Mouse (Mus musculus) c-Kit-positive CD71-positive TER-119-positive erythroid progenitor cells, embryonic 14.5 days (primary cell): ENCODE measurements at regions not wholly inside any gene's neighbourhood (a gene's known extent, or its start where the extent isn't known, plus 50 kb on each side); places are given as distances from the start of the nearest gene placed in this dataset.

ENCODE experiments used
- DNase-seq: peaks from one replicate; pipeline ENCODE4 v3.0.0-alpha.2; 2013; ENCODE audit warnings: low spot score

DNA sequence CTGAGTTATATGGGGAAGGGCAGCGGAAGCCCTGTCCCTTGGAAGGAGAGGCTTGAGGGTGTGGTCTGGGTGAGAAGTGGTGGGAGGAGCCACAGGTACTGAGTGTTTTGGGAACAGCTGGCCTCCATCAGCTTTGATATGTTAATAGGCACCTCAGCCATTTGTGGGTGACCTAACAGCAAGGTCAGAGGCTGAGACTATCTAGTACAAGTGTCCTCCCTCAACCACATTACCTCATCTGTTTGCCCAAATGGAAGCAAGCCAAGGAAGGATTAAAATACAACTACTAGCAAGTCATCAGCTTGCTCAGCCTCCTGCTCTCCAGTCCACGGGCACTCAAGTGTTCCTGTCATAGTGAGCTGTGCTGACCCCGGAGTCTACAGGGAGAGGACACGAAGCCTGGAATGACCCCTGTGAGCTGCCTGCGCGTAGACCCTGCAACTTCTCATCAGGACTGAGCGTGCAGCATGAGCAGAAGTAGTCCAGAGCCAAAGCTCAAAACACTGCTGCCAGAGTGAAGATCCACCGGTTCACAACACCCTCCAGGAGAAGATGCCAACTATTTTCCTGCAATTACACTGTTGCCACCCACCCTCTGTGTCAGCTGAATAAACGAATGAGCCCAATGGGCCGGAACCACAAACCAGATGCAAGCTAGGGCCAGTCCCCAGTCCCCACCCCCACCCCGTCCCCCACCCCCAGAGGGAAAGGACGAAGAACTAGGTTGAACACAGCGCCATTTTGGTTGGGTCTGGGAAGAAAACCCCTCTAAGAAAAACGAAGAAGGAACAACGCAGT lies 239.6 kb downstream of the Qk start:
- DNase-seq, result no peak

DNA sequence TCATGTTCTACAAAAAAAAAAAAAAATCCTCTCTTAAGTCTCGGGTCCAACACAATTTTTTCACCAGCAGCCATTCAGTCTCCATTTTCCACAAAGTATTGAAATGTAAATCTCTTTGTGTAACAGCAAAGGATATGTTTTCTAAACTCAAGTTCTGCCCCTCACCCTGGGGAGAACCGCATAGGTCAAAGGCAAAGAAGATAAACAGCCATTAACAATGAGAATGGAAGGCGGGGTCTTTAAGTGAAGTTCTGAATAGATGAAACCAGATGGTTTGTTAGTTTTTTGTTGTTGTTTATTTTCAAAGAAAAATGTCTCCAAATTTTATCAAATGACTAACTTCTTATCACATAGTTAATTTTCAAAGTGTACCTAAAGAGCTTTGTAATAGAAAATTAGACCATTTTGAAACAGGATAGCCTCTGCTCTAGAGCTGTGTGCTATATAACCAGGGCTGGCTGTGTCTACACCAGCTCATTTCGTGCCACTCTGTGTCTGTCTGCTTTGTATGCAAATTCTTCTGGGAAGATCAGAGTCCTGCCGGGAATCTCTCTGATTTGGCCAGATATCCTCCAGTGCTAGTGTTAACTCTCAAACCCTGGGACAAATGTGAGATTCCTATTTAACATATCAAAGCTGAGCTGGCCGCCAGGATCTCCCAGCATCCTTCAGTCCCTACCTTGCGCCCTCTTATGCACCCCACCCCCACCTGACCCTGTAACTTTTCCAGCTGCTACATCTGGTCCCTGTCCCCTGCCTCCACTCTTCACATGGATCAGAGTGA lies 240.9 kb downstream of the Qk start:
- DNase-seq, result no peak

DNA sequence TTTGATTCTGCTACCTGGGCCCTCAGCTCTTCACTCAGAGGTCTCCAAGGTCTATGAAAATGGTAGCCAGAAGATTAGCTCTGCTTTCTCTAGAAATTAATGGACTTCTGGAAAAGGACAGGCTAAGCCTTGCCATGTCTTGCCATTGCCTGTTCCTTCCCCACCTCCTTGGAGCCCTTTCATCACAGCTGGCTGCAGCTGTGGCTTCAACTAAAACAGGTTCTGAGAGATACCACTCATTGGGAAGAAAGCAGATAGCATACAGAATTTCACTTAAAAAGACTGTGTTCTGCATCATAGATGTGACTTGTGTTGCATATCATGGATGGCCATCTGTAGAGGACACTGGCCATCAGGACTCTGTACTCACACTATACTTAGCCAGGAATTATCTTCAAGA lies 246.4 kb downstream of the Qk start:
- DNase-seq, result no peak

DNA sequence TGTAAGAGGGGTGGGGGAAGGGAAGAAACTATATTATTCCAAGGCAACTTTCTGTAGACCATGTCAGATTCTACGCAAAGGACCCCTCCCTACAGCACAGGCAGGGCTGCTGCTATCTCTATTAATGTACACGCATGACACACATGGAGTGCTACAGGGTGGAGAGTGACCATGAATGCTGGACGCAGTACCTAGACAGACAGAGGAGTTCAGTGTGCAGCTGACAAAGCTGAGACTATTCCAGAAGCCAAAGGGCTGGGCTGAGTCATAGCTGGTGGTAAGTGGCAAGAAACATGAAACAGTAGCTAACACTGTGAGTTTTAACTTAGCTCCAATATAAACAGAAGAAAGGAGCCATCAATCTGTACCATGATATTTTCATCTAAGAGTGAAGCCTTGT lies 250.4 kb downstream of the Qk start:
- no peak for DNase-seq

DNA sequence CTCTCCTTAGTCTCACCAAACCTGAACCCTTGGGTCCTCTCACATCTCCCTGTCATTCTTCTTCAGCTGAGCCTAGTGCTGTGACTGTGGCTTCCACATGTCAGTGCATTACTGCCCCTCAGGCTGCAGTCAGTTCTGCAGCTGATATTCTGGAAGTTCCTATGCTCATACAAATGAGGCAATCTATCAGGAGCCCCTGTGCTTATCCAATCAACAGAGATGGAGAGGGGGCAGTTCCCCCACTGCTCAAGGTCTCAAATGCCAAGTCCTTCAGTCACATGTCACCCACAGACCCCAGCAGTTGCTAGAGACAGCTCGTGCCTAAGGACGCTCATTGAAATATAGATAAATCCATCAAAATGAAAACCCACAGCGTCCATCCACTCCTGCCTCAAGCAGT lies 254.5 kb downstream of the Qk start:
- no peak for DNase-seq

DNA sequence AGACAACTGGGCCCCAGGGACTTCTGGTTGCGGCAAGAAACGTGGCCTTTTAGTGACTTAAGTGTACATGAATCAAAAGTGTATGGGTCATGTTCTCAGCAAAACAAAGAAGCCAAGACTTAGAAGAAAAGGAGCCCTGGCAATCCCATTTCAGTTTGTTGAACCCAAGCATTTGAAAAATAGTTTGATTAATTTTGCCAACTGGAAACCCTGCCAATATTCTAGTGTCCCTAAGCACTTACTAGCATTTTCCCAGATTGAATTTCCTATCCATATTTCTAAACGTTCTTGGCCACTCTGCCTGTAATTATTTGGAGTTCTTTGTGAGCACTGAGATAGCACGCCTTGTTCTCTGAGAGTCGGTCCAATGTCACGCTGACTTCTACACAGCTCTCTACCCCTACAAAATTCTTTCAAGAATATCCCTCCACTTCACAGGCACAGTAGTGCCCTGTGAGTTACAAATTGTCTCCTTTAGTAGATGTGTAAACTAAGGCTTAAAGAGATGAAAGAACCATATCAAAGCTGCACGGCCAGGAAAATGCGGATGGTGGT lies 257.0 kb downstream of the Qk start:
- no peak for DNase-seq

DNA sequence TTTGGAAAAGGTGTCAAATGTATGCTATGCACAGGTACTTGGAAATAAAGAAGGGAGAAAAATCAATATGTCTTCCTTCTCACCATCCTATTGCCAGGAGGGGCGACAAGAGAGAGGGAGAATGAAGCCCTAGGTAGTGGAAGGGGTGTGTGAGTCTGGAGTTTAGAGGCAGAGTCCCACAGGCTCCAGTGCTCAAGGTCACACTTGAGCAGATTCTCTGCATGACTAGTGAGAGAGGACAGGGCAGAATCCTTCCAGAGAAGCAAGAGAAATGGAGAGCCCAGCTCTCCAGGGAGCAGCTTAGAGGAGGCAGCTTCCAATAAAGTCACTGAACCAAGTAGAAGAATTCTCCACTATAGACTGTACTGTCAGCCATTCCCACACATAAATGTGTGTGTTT lies 261.9 kb downstream of the Qk start:
- no peak for DNase-seq

DNA sequence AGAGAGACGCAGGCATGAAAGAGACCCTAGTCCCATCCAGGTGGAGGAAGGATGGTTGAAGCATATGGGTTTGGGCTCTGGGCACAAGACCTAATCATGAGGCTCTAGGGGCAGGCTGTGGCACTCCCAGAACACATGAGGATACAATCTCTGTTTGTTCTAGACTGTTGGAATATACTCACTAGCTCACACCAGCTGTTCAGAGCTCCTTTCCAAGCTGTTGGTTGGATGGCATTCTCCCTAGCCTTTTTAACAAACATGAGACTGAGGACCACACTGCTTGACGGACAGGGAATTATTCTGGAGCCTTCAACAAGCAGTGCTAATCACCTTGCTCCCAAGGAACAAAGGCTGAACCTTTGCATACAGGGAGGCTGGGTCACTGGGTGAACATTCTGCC lies 263.6 kb downstream of the Qk start:
- no peak for DNase-seq

DNA sequence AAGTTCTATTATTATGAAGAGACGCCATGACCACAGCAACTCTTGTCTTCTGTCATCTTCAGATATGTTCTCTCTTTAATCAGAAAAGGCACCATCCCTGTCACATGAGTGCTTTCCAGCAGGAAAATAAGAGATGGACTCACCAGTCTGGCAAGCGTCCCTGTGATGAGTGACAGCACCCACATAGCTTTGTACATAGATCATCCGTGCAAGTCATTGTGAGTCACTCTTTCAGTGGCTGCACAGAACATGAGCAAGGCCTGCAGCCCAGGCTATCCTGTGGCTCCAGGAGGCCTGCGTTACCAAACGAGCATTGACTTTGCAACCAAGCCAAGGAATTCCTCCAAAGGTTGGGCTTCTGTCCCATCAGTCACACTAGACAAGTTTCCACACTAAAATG lies 265.3 kb downstream of the Qk start:
- DNase-seq, result no peak

DNA sequence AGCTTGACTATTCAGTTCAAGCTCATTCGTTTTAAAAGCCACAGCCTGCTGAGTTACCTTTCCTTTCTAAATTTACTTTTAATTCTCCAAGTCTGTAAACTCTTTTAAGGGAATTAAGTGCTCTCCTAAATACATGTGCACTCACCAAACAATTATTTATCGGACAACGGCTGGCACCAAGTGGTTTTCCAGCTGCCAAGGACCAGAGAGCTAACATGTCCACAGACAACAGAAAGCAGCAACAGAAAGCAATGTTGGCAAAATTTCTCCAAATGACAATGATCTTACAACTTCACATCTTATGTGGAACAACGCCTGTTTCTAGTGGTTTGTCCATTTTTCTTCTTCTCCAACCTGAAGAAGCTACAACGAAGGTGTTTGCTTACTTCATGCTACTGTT lies 275.3 kb downstream of the Qk start:
- DNase-seq, result no peak

DNA sequence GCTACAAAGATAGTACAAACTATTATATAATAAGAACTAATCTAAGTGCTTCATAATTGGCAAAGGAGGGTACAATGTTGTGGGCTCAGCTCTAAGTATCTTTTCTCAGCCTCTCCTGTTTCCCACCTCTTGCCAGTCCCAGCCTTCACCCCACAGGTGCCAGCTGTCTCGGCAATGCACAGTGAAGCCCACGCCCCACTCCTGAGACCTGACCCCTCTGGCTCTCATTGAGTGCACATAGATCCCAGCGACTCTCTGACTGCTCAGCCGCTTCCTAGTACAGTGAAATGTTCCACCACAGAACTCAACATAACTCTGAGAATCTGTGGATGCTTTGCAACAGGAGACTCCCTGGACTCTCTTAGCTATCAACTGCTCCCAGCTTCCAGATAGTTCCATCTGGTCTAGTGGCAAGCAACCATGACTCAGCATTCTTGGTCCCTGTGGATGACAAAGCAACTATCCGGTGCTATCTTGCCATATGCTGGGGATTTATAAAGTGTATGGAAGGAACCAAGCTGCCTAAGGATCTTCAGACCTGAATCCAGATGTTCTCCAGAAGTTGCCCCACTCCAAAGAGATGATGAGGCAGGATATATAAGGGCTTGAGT lies 277.5 kb downstream of the Qk start:
- DNase-seq, result peak; percentile 40

DNA sequence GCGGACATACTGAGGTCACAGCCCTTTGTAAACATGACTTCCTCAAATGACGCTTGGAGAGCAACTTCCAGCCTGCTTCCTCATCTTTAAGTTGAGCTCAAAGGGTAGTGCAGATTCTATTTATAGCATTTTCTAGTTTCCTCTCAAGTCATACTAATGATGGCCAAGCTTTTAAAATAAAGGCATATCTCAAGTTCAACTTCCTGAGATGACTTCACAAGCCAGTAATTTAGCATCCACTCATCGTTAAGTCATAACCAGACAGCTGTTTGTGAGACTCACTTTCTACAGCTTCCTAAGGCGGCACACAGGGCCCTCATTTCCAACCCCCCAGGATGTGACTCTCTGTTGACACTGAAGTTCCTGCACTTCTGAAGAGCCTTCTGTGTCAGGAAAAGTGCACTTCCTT lies 278.7 kb downstream of the Qk start:
- no peak for DNase-seq

DNA sequence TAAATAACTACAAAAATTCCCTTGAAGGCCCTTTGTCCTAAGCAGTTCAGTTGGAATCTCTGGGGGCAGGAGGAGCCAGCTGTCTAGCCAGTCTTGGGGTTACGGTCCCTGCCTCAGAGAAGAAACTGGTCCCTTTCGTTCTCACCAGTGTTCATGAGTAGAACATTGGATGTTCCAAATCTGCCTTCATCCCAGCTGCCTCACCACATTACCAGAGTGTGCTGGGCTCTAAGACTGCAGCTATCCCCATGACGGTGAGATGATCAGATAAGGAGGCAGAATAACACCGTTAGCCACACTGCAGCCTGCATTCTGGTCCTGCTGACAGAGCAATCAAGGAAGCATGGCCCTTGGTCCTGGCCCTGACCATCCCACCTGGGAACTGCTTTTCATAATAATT lies 279.3 kb downstream of the Qk start:
- no peak for DNase-seq

DNA sequence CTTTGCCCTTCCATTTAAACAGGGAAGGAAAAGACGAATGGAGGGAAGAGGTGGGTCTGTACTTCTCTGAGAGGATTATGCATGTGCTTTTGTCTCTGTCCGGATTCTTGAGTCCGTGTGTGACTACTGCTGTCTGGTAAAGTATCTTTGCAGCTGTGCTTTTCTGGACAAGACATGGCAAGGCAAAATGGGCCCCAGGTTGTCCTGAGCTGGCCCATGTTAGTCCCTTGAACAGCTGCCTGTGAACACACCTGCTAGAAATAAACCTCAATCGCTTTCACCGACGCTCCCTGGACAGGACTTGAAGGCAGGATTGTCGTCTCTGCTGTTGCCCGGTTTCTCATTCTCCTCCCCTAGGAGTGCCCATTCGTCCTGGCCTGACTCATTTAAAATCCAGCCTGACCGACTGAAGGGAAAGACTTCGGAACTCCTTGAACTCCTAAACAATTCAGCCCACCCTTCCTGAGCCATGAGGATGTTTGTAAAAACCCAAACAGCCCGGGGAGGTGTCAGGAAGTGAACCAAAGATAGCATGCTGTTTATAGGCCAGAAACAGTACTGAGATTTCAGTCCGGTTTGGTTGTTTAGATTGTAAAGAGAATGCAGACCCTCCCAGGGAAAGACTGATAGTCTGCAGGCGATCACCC lies 281.7 kb downstream of the Qk start:
- DNase-seq, result no peak

DNA sequence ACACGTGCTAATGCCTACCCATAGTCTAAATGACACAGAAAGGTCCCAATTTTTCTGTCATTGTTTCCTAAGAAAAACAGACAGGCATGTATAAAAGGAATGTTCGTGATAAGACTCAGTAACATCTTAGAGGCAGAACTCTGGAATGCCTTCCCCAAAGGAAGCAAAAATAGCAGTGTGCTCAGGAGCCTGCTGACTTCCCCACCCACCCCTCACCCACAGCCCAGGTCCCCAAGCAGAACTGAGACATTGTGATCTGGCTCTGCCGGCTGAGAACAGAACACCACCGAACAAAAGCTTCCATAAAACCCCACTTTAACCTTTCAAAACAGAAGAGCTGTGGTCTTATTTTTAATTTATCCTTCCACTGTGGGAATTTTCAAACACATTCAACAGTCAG lies 286.1 kb downstream of the Qk start:
- no peak for DNase-seq

DNA sequence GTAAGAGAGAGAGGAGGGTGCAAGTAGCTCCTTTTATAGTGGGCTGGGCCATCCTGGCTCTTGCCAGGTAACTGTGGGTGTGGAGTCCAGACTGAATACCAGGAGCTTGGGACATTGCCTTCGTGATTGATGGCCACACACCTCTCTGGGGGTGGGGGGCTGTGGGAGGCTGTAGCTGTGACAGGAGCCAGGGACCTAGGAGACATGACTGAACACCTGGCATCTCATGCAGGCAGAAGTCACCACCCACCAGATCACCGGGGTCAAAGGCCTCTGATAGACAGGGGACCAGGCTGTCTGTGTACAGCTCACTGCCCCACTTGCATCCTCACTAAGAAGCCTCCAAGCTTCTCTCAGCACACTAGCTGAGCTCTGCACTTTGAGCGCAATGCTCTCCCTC lies 288.6 kb downstream of the Qk start:
- DNase-seq, result no peak

DNA sequence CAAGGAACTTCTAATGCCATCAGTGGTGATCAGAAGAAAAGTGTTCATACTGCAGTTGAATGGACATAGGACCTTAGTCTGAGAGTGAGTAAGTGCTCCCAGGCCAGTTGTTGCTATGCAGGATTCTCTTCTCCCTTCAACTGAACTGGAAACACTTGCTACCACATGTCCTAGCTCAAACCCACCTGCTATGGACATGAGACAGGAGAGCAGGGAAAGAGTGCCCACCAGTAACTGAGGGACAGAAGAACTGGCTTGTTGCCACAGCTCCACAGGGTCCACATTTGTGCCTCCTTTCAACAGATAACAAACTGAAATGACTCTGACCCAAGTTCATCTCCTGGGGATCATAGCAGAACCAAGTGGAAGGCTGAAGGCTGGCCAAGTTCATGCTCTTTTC lies 292.9 kb downstream of the Qk start:
- no peak for DNase-seq

DNA sequence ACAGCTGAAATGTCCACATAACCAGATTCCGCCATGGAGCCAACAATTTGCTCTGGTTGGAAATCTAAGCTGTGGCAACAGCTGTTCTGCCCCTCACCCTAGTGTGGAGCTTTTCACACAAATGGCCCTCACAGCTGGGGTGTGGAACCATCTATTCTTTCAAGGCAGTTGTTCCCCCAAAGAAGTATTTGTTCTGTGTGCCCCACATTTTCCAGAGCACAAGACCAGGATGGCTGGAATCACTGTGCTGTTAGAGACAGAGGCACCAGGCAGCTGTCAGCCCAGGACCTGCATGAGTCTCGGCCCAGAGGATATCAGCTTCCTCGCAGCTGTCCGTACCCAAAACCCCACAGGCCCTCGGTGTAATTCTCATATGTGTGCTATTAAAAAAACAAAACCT lies 294.4 kb downstream of the Qk start:
- DNase-seq, result no peak

DNA sequence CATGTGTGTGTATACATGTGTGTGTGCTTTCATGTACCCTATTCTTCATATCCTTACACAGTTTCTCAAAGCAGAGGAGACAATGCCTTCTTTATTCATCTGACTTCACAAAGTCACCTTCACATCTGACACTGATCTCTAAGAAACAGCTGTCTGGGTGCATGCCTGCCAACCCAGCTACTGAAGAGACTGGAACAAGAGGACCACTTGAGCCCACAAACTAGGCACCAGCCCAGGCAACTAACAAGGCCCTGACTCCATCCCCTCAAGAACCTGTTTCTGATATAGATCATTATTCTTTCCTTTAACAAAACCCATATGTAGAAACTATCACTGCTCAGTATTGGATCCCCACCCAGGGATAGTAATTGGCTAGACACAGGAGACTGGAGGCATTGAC lies 295.3 kb downstream of the Qk start:
- no peak for DNase-seq

DNA sequence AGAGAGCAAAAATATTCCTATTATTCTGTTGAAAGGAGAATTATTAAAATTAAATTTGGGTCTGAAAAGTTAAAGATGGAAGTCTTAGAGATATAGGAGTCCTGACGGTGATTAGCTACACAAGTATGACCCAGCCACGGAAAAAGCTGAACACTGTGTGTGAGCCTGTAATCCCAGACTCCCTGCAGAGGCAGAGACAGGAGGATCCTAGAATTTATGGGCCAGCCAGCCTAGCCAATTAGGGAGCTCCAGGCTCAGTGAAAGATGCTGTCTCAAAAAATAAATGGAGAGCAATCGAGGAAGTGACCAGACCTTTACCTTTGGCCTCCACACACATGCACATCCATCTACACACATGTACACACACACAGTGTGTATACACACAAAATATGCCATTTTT lies 307.5 kb downstream of the Qk start:
- no peak for DNase-seq

DNA sequence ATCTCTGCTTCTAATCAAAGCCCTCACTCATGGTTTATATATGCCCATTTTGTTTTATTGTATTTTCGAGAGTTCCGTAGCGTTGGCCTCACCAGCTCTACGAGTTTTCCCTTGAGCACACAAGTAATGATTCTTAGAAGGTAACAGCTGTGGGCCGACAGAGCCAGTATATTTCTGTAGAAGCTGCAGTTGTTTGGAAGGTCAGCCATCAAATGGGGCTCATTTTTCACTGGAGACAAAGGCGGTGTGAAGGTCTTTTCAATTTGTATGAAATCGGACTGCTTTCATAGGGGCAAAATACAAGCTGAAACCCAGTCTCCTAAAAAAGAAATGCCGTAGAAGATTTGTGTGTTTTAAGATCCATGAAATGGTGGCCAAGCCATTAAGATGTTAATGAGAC lies 307.9 kb downstream of the Qk start:
- no peak for DNase-seq

DNA sequence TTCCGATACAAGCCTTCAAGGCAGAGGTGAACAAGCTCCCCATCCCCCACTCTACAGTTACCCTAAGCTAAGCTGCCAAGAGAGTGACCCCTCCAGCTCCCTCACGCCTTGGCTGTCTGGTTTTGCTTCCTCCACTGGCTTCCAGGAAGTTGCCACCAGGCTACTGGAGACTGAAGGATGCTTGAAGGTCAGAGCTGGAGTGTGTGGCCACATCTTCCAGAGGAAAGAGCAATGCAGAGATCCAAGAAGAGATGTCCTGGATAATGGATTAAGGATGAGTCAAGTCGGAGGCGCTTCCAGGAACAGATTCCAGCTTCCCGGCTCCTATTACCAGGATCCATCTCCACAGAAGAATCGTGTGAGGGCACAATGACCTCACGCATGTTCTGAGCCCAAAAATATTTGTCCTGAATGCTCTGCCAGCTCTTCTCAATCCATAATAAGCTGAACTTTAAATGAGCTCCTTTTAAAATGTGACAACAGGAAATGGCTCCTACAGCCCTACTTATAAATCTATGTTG lies 318.5 kb downstream of the Qk start:
- no peak for DNase-seq
